Mouse (Mus musculus) midbrain, postnatal 0 days (tissue): Measurements from ENCODE around the gene Gipc3. TPM values are rescaled to one million over a fixed set of nuclear protein-coding genes. Genes with fewer than 3 reads are reported as not detected.

ENCODE experiments used
- ATAC-seq: fragments of 200-750 bp; cut with Nextera tagmentation; 2 replicates; pipeline ENCODE4 v1.8.0; 2017; ENCODE audit warnings: moderate number of reproducible peaks, mild to moderate bottlenecking, moderate TSS enrichment, moderate library complexity; ENCODE audit not compliant: low FRiP score
- DNase-seq: peaks from one replicate; pipeline ENCODE4 v3.0.0-alpha.2; 2015; ENCODE audit warnings: low spot score
- H3K27ac ChIP-seq: fragments of 300-500 bp; sonication (generic); 2 replicates; pipeline ENCODE4 v1.5.1; 2014; ENCODE audit warnings: low read depth, mild to moderate bottlenecking, low read length, mixed read lengths
- H3K27me3 ChIP-seq: fragments of 300-500 bp; sonication (generic); 2 replicates; pipeline ENCODE4 v1.6.1; 2014; ENCODE audit warnings: low read length, control low read depth, mixed read lengths; ENCODE audit not compliant: insufficient read depth
- H3K36me3 ChIP-seq: fragments of 300-500 bp; sonication (generic); 2 replicates; pipeline ENCODE4 v1.6.1; 2014; ENCODE audit warnings: low read length, control low read depth, mixed read lengths; ENCODE audit not compliant: insufficient read depth
- H3K4me1 ChIP-seq: fragments of 300-500 bp; sonication (generic); 2 replicates; pipeline ENCODE4 v1.6.1; 2014; ENCODE audit warnings: mild to moderate bottlenecking, control low read depth, antibody characterized with exemption, low read length, mixed read lengths; ENCODE audit not compliant: insufficient read depth
- H3K4me2 ChIP-seq: fragments of 300-500 bp; sonication (generic); 2 replicates; pipeline ENCODE4 v1.6.1; 2014; ENCODE audit warnings: low read depth, mild to moderate bottlenecking, low read length, mixed read lengths; ENCODE audit not compliant: poor library complexity, severe bottlenecking
- H3K4me3 ChIP-seq: fragments of 300-500 bp; sonication (generic); 2 replicates; pipeline ENCODE4 v1.5.1; 2014; ENCODE audit warnings: low read depth, mild to moderate bottlenecking, low read length, moderate library complexity
- H3K9ac ChIP-seq: fragments of 300-500 bp; sonication (generic); replicated peaks from 2 replicates; pipeline ENCODE4 v1.6.1; 2014; ENCODE audit warnings: mild to moderate bottlenecking, low read length, moderate library complexity, mixed read lengths; ENCODE audit not compliant: poor library complexity, severe bottlenecking
- H3K9me3 ChIP-seq: fragments of 300-500 bp; sonication (generic); 2 replicates; pipeline ENCODE4 v1.6.1; 2016; ENCODE audit warnings: low read length, control low read depth
- CTCF ChIP-seq: IDR thresholded peaks from 2 replicates; pipeline ENCODE4 v1.5.1; 2016; ENCODE audit warnings: antibody characterized with exemption, mild to moderate bottlenecking
- WGBS: fragments of 180-500 bp; shearing (Covaris S2); extraction: QIAGEN DNeasy Blood & Tissue Kit; methylation state at CpG from one replicate; pipeline ENCODE4 v1.1.7; 2014; 5-methylcytosine and 5-hydroxymethylcytosine counted together
- polyA plus RNA-seq: library from polyadenylated mRNA; unstranded; fragments of >200 nt; fragmentation: Nextera tagmentation; extraction: Ambion mirVana; gene quantifications from 2 replicates; pipeline ENCODE4 v1.2.1, GENCODE M21; 2015
- total RNA-seq: library from RNA; depleted of rRNA; stranded (reverse); fragments of >200 nt; gene quantifications from 2 replicates; pipeline ENCODE4 v1.2.3, GENCODE M21; 2014

Gipc3 gene
- total and polyA plus RNA-seq, 2 experiments from 2014 or later, result 0.16 TPM; not detected in 1

DNA sequence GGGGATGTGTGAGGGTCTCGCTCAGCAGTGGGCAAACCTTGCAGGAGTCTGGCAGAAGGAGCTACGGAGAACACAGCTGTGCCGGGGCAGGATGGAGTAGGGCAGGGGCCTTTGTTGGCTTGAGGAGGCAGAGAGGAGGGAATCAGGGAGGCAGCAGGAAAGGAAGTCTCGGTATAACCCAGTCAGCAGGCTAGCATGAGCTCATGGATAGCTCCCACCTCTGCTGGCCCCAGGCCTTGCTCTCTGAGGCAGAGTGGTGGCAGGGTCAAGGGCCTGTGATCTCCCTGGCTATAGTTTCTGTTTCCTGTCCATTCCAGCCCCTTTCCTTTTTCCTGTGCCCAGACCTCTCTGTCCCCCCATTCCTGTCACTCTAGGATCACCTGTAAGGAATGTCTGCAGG, 40.8 kb downstream of the Gipc3 start:
- Histone ChIP-seq H3K27ac (no peak overlapping the region), H3K4me1 (no peaks in the 10 kb centered on the region), H3K27me3 (no peaks in the 10 kb centered on the region), H3K9me3 (no peaks in the 10 kb centered on the region), H3K4me2 (no peak overlapping the region), H3K4me3 (no peak overlapping the region), H3K9ac (0 out of 2 replicates have a peak overlapping the region, but pooled peaks have one; percentile 13), H3K36me3 (peaks cover 13% of the 10 kb centered on the region)
- DNase-seq, result no peak
- no peak for ATAC-seq
- 65% methylated on average over 4 of the region's 4 CpGs for WGBS
- no peak for TF ChIP-seq CTCF

GRCm38 (mm10) chr10:81301321-81301720, 41.7 kb downstream of the Gipc3 start:
- ATAC-seq, result no peak
- TF ChIP-seq CTCF, result no peak
- WGBS, result 87% methylated on average over 9 of the region's 9 CpGs

DNA sequence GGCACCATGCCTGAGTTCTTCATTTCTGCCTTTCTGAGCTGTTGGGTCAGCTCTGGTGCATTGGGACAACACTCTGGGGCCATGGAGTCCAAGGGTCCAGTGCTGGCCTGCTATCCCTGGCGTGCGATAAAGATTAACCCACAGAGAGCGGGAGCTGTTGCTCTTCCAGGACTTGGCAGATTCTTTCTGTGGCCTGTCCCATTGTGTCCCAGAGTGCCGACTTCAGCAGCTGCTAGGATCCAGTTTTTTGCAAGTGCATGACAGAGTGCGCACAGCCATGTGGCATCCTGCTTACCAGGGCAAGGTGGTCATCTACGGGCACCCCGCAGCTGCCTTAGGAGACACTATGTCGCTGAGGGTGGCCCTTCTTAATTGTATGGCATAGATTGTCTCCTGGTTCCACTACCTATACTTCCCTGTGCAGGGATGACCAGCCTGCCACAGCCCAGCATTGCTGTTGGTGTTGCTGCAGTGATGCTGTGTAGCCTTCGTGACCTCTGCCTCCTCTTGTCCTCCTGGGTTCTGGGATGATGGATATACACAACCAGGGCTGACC, 42.6 kb downstream of the Gipc3 start:
- no peaks in the 10 kb centered on the region for H3K27me3 ChIP-seq
- no peak overlapping the region for H3K9ac ChIP-seq
- no peak for TF ChIP-seq CTCF
- no peak for DNase-seq
- no peak for ATAC-seq
- H3K9me3 ChIP-seq, result no peaks in the 10 kb centered on the region
- no peak overlapping the region for H3K4me2 ChIP-seq
- H3K4me1 ChIP-seq, result no peaks in the 10 kb centered on the region
- 84% methylated on average over 9 of the region's 9 CpGs for WGBS
- no peaks in the 10 kb centered on the region for H3K36me3 ChIP-seq
- no peak overlapping the region for H3K27ac ChIP-seq
- H3K4me3 ChIP-seq, result no peak overlapping the region

More at GRCm38 (mm10) chr10:81301321-81301720, 41.7 kb downstream of the Gipc3 start:
- no peak for DNase-seq
- Histone ChIP-seq H3K4me1 (no peaks in the 10 kb centered on the region), H3K27me3 (no peaks in the 10 kb centered on the region), H3K27ac (no peak overlapping the region), H3K9me3 (no peaks in the 10 kb centered on the region), H3K9ac (no peak overlapping the region), H3K36me3 (peaks cover 3% of the 10 kb centered on the region; the same call in 1 of the 2 replicates), H3K4me3 (no peak overlapping the region), H3K4me2 (no peak overlapping the region)

DNA sequence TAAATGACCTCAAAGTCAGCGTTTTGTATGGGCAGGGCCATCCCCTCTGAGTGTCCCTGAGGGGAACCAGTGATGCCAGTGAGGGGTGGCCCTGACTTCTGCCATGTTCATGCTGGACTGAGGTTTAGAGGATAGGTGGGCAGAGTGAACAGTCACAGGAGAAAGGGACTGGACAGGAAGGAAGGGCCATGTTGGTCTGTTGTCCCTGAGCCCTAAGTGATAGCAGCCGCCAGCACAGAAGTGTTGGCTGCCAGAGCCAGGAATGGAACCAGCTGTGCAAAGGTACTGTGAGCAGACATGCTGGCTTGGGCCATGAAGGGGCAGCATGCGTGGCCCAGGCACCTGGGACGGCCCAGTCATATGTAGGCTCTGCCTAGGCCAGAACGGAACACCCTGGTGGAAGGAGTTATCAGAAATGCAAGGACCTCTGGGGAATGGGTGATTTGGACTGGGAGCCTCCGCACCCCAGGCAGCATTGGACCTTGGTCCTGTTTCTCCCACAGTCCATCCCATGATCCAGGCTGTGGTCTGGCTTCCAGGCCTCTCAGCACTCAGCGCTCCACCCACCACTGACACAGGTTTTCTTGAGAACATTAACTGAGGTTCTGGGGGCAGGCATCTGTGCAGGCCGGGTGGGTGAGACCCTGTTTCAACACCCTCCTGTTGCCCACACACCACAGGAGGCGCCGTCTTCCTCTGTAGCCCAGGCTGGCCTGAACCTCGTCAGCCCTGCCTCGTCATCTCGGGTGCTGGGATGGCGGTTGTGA, 43.3 kb downstream of the Gipc3 start:
- WGBS, result 92% methylated on average over 14 of the region's 14 CpGs
- ATAC-seq, result no peak
- Histone ChIP-seq H3K9me3 (no peaks in the 10 kb centered on the region), H3K36me3 (no peaks in the 10 kb centered on the region), H3K9ac (no peak overlapping the region), H3K27ac (no peak overlapping the region), H3K4me1 (peaks cover 5% of the 10 kb centered on the region; the same call in 1 of the 2 replicates), H3K4me2 (no peak overlapping the region), H3K27me3 (no peaks in the 10 kb centered on the region), H3K4me3 (no peak overlapping the region)
- no peak for TF ChIP-seq CTCF
- DNase-seq, result no peak

DNA sequence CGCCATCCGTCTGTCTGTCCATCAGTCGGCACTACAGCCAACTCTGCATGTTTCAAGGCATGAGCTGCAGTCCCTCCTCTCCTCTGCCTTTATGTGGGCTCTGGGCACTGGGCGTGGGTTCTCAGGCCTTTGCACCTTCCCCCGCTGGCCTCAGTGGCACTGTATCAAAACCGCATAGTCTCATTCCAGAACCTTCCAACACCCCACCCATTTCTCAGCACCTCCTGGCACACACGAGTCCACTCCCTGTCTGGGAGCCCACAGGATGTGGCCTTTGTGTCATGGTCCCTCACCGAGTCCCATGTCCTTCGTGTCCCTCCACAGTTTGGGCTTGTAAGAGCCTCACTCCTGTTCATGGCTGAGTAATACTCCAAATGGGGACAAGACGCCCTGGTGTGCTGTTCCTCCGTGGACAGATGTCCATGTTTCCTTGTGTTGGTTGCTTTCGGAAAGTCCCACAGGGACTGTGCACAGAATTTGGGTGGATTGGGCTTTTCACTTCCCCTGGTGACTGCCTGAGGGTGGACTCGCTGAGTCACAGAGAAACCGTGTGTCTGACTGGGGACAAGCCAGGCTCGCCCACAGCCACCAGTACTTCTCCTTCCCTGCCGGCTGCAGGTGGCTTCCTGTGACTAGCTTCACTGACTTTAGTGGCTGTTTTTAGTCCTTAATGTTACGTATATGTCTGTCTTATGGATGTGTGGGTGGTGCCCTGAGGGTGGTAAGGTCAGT, 44.5 kb downstream of the Gipc3 start:
- no peak for TF ChIP-seq CTCF
- Histone ChIP-seq H3K4me2 (no peak overlapping the region), H3K36me3 (no peaks in the 10 kb centered on the region), H3K4me3 (no peak overlapping the region), H3K27ac (no peak overlapping the region), H3K4me1 (peaks cover 18% of the 10 kb centered on the region), H3K9me3 (no peaks in the 10 kb centered on the region), H3K27me3 (no peaks in the 10 kb centered on the region), H3K9ac (no peak overlapping the region)
- DNase-seq (no peak), ATAC-seq (no peak)
- WGBS, result 95% methylated on average over 17 of the region's 17 CpGs

DNA sequence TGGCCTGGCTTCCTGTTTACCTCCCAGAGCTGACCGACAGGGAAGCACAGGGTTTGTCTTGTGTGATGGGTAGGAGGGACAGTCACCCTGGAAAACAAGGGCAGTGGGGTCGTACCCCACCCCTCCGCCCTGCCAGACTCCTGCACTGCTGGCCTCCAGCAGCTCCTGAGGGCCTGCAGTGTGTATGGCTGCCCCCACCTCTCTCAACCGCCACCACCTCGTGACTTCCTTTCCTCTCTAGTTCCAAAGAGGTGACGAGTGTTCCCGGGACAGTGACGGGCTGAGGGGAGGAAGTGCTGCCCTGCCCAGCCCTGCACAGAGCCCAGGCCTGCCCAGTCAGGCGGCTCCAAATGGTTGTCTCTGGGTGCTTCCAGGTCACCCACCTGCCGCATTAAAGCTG, 45.2 kb downstream of the Gipc3 start:
- no peak overlapping the region for H3K27ac ChIP-seq
- H3K4me2 ChIP-seq, result no peak overlapping the region
- 80% methylated on average over 10 of the region's 10 CpGs for WGBS
- DNase-seq (no peak), ATAC-seq (no peak)
- H3K4me3 ChIP-seq, result no peak overlapping the region
- H3K4me1 ChIP-seq, result peaks cover 18% of the 10 kb centered on the region
- no peaks in the 10 kb centered on the region for H3K9me3 ChIP-seq
- no peak for TF ChIP-seq CTCF
- H3K27me3 ChIP-seq, result no peaks in the 10 kb centered on the region
- H3K9ac ChIP-seq, result no peak overlapping the region
- no peaks in the 10 kb centered on the region for H3K36me3 ChIP-seq
